Mouse (Mus musculus): ENCODE data around the gene Tprgl. TPM values are rescaled to one million over a fixed set of nuclear protein-coding genes. Genes with fewer than 3 reads are reported as not detected.

Gene Tprgl
- polyA plus RNA-seq, 2 experiments from 2014 or later, result 24.7 to 26.7 TPM

- no peak for ATAC-seq
Measured at GRCm38 (mm10) chr4:154116421-154116820, 44.0 kb downstream of the Tprgl start.

GRCm38 (mm10) chr4:154109850-154110243 lies 50.6 kb downstream of the Tprgl start:
- no peak for ATAC-seq

GRCm38 (mm10) chr4:154109216-154109849 lies 51.1 kb downstream of the Tprgl start:
- no peak for ATAC-seq

Other genes with a start within 250 kb of the Tprgl start
- 100 to 1,000 TPM in 1 of 2 experiments, 10 to 100 TPM in 1; 89.3 to 113 TPM for gene A430005L14Rik, start 203.4 kb downstream of the Tprgl start, polyA plus RNA-seq (2017; shearing (Covaris generic))
- gene Dffb, start 185.5 kb downstream of the Tprgl start, polyA plus RNA-seq (2017; shearing (Covaris generic)), result 10 to 100 TPM in 1 of 2 experiments, 1 to 10 TPM in 1; 9.5 to 16.9 TPM
- gene Cep104, start 185.5 kb downstream of the Tprgl start, polyA plus RNA-seq (2017; shearing (Covaris generic)), result 1 to 10 TPM; 2.7 to 3.8 TPM
- 1 to 10 TPM; 4.7 to 5.2 TPM for gene Lrrc47, start 148.9 kb downstream of the Tprgl start, polyA plus RNA-seq (2017; shearing (Covaris generic))
- gene Smim1, start 134.4 kb downstream of the Tprgl start, polyA plus RNA-seq (2017; shearing (Covaris generic)), result 1 to 10 TPM in 1 of 2 experiments, not detected in 1; 1.0 TPM
- not detected for gene Ccdc27, start 118.0 kb downstream of the Tprgl start, polyA plus RNA-seq (2017; shearing (Covaris generic))
- gene Trp73, start 20.5 kb downstream of the Tprgl start, polyA plus RNA-seq (2017; shearing (Covaris generic)), result not detected
- 10 to 100 TPM; 24.9 to 31.7 TPM for gene Wrap73, start 18.3 kb downstream of the Tprgl start, polyA plus RNA-seq (2017; shearing (Covaris generic))
- gene Megf6, start 10.1 kb upstream of the Tprgl start, polyA plus RNA-seq (2017; shearing (Covaris generic)), result not detected
- 1 to 10 TPM; 4.8 to 5.0 TPM for gene Arhgef16, start 141.0 kb upstream of the Tprgl start, polyA plus RNA-seq (2017; shearing (Covaris generic))
- not detected for gene B230104I21Rik, start 175.5 kb upstream of the Tprgl start, polyA plus RNA-seq (2017; shearing (Covaris generic))

All from activated CD4-positive, CD25-positive, alpha-beta regulatory T cell, adult 4 months (primary cell).